In the genomic region with DNA sequence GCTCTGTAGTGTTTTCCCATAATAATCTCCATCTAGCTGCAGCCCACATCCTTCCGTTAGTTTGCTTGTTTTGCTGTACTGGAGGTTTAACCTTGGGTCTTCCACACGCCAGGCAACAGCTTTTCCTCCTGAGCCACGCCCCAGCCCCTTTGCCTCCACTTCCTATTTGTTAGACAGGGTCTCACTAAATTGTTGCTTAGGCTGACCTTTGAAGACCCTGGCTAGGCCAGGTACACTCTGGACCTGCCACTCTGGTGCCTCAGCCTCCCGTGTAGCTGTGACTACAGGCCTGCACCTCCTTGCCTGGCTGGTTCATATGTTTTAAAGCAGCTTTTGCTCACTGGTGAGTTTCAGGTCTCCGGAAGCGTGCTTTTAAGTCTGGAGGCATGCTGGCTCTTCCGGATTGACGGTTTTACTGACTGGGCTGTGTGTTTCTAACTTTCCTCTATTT, we compare ENCODE assay signal across 10 mouse cellular contexts. TPM values are rescaled to one million over a fixed set of nuclear protein-coding genes. Genes with fewer than 3 reads are reported as not detected.
DNase-seq lines count a peak whose midpoint lies in the region; ATAC-seq and TF ChIP-seq lines count a peak whose summit lies in the region.
"Had no signal": no experiment of that assay in that cellular context is flagged by ENCODE, and none has a peak within 500 bp of the region (broad histone marks: within the 10 kb centered on the region; RNA-seq: fewer than 3 reads in every experiment).

No protein-coding gene starts in this region.

- ATAC-seq in heart, postnatal 0 days (ENCODE audit: insufficient read depth, low read depth), result no peak
- no peak for ATAC-seq in heart, embryonic 12.5 days (ENCODE audit: insufficient number of reproducible peaks, low FRiP score)
- no peak for ATAC-seq in forebrain, embryonic 16.5 days
- no peak for ATAC-seq in monocyte, adult 5-6 weeks (replicated peaks; ENCODE audit: insufficient number of reproducible peaks, low FRiP score, low TSS enrichment, poor library complexity, severe bottlenecking)

- no peaks in the 10 kb centered on the region for H3K9me3 ChIP-seq in heart, postnatal 0 days (replicated peaks; ENCODE audit: control insufficient read depth, low read length)
- peaks cover 16% of the 10 kb centered on the region for H3K9me3 ChIP-seq in heart, embryonic 12.5 days (replicated peaks)
- H3K9me3 ChIP-seq in megakaryocyte, embryonic 14.5 days, result peaks cover 18% of the 10 kb centered on the region
- H3K9me3 ChIP-seq in forebrain, embryonic 16.5 days (ENCODE audit: control insufficient read depth, low read length), result no peaks in the 10 kb centered on the region

- H3K4me2 ChIP-seq in heart, postnatal 0 days (ENCODE audit: low read depth, low read length), result no peak overlapping the region
- no peak overlapping the region for H3K4me2 ChIP-seq in heart, embryonic 12.5 days
- H3K4me2 ChIP-seq in forebrain, embryonic 16.5 days (ENCODE audit: low read length), result no peak overlapping the region

- H3K27ac ChIP-seq in heart, postnatal 0 days (ENCODE audit: low read depth), result peak overlapping the region; percentile 71; the same call in 1 of the 2 replicates
- H3K27ac ChIP-seq in heart, embryonic 12.5 days (ENCODE audit: poor library complexity, severe bottlenecking), result no peak overlapping the region
- H3K27ac ChIP-seq in forebrain, embryonic 16.5 days (ENCODE audit: low read length), result no peak overlapping the region

- TF ChIP-seq EP300 in heart, postnatal 0 days (IDR thresholded peaks at IDR 0.05; ENCODE audit: low read depth), result no peak

- no peaks in the 10 kb centered on the region for H3K36me3 ChIP-seq in heart, postnatal 0 days (replicated peaks; ENCODE audit: control insufficient read depth, insufficient read depth, low read length)
- no peaks in the 10 kb centered on the region for H3K36me3 ChIP-seq in heart, embryonic 12.5 days
- peaks cover 13% of the 10 kb centered on the region for H3K36me3 ChIP-seq in megakaryocyte, embryonic 14.5 days (replicated peaks; ENCODE audit: low read length)
- no peaks in the 10 kb centered on the region for H3K36me3 ChIP-seq in forebrain, embryonic 16.5 days (ENCODE audit: control insufficient read depth, insufficient read depth)

- 70% methylated on average over 8 of the region's 8 CpGs for WGBS in heart, postnatal 0 days
- WGBS in heart, embryonic 12.5 days, result 76% methylated on average over 8 of the region's 8 CpGs
- WGBS in forebrain, embryonic 16.5 days, result 83% methylated on average over 8 of the region's 8 CpGs

- no peak for TF ChIP-seq CTCF in heart, postnatal 0 days (IDR thresholded peaks at IDR 0.05; ENCODE audit: low read depth)

- DNase-seq in heart, postnatal 0 days (ENCODE audit: low spot score), result no peak
- peak; percentile 38 to 43 for DNase-seq in spleen, adult 18-20 months
- no peak for DNase-seq in spleen, adult 12 weeks (ENCODE audit: low spot score)
- DNase-seq in thymus, postnatal 36 days, result peak; percentile 83

- no peak overlapping the region for H3K4me3 ChIP-seq in heart, postnatal 0 days (ENCODE audit: low read depth, low read length)
- no peak overlapping the region for H3K4me3 ChIP-seq in heart, embryonic 12.5 days
- H3K4me3 ChIP-seq in megakaryocyte, embryonic 14.5 days (replicated peaks), result peak overlapping the region; percentile 72
- no peak overlapping the region for H3K4me3 ChIP-seq in forebrain, embryonic 16.5 days (replicated peaks; ENCODE audit: low read length)

- H3K9ac ChIP-seq in heart, postnatal 0 days (replicated peaks; ENCODE audit: low read depth, low read length), result no peak overlapping the region
- H3K9ac ChIP-seq in heart, embryonic 12.5 days, result no peak overlapping the region
- H3K9ac ChIP-seq in forebrain, embryonic 16.5 days (replicated peaks; ENCODE audit: low read depth, low read length), result no peak overlapping the region

- H3K4me1 ChIP-seq in heart, postnatal 0 days (ENCODE audit: control insufficient read depth, insufficient read depth), result no peaks in the 10 kb centered on the region
- H3K4me1 ChIP-seq in heart, embryonic 12.5 days (replicated peaks), result peaks cover 7% of the 10 kb centered on the region
- H3K4me1 ChIP-seq in megakaryocyte, embryonic 14.5 days, result peaks cover 21% of the 10 kb centered on the region
- no peaks in the 10 kb centered on the region for H3K4me1 ChIP-seq in forebrain, embryonic 16.5 days (replicated peaks; ENCODE audit: control insufficient read depth, insufficient read depth, low read length)

- H3K27me3 ChIP-seq in heart, postnatal 0 days (ENCODE audit: control insufficient read depth, insufficient read depth, low read length), result no peaks in the 10 kb centered on the region
- H3K27me3 ChIP-seq in heart, embryonic 12.5 days (replicated peaks), result no peaks in the 10 kb centered on the region
- H3K27me3 ChIP-seq in megakaryocyte, embryonic 14.5 days (replicated peaks), result peaks cover 3% of the 10 kb centered on the region
- H3K27me3 ChIP-seq in forebrain, embryonic 16.5 days (replicated peaks; ENCODE audit: control insufficient read depth, insufficient read depth, low read length), result no peaks in the 10 kb centered on the region

RNA-seq across cellular contexts. Expression of a gene that starts 22.9 kb away (rescaled TPM):
- 17.2 and 23.9 TPM in 2 replicates for total RNA-seq in heart, postnatal 0 days (2014; rRNA removed; ENCODE audit: low replicate concordance)
- polyA plus RNA-seq in heart, postnatal 0 days (2015; fragmentation: Nextera tagmentation; extraction: Ambion mirVana), result 26.9 and 27.2 TPM in 2 replicates
- polyA plus RNA-seq in heart, embryonic 12.5 days (2016; fragmentation: Nextera tagmentation; extraction: Ambion mirVana), result 49.4 and 49.9 TPM in 2 replicates
- polyA plus RNA-seq in megakaryocyte, embryonic 14.5 days (2012; ENCODE audit: insufficient read depth, low replicate concordance), result 3.3 and 7.5 TPM in 2 replicates
- 20.9 and 21.4 TPM in 2 replicates for polyA plus RNA-seq in forebrain, embryonic 16.5 days (2015; fragmentation: Nextera tagmentation; extraction: Ambion mirVana)
- 182 to 271 TPM (median 223 TPM) in 3 replicates for total RNA-seq in monocyte, adult 5-6 weeks (2017)

RNA-seq across cellular contexts. Expression of a gene that starts 30.7 kb away (rescaled TPM):
- total RNA-seq in heart, postnatal 0 days (2014; rRNA removed; ENCODE audit: low replicate concordance), result not detected in 2 replicates
- not detected in 2 replicates for polyA plus RNA-seq in heart, postnatal 0 days (2015; fragmentation: Nextera tagmentation; extraction: Ambion mirVana)
- not detected in 2 replicates for polyA plus RNA-seq in heart, embryonic 12.5 days (2016; fragmentation: Nextera tagmentation; extraction: Ambion mirVana)
- polyA plus RNA-seq in megakaryocyte, embryonic 14.5 days (2012; ENCODE audit: insufficient read depth, low replicate concordance), result not detected in 2 replicates
- polyA plus RNA-seq in forebrain, embryonic 16.5 days (2015; fragmentation: Nextera tagmentation; extraction: Ambion mirVana), result not detected in 2 replicates
- total RNA-seq in monocyte, adult 5-6 weeks (2017), result not detected in 3 replicates
- total RNA-seq: ES-E14; left cerebral cortex, postnatal 10 days had no signal

RNA-seq across cellular contexts. Expression of a gene that starts 42.9 kb away (rescaled TPM):
- total RNA-seq in heart, postnatal 0 days (2014; rRNA removed; ENCODE audit: low replicate concordance), result 17.6 and 22.2 TPM in 2 replicates
- polyA plus RNA-seq in heart, postnatal 0 days (2015; fragmentation: Nextera tagmentation; extraction: Ambion mirVana), result 22.0 and 22.3 TPM in 2 replicates
- 17.5 and 19.0 TPM in 2 replicates for polyA plus RNA-seq in heart, embryonic 12.5 days (2016; fragmentation: Nextera tagmentation; extraction: Ambion mirVana)
- 0.73 TPM in 1 of 2 replicates, not detected in the other for polyA plus RNA-seq in megakaryocyte, embryonic 14.5 days (2012; ENCODE audit: insufficient read depth, low replicate concordance)
- 0.29 TPM in 1 of 2 replicates, not detected in the other for polyA plus RNA-seq in forebrain, embryonic 16.5 days (2015; fragmentation: Nextera tagmentation; extraction: Ambion mirVana)
- total RNA-seq in monocyte, adult 5-6 weeks (2017), result 41.1 to 55.7 TPM (median 42.3 TPM) in 3 replicates

Comparison
In these comparisons a context has a peak if more than half of its experiments do, and no peak if none do; other contexts are left out.
1. DNase-seq: peak in spleen, adult 18-20 months (2 of 2) and thymus, postnatal 36 days (2 of 2); none in heart, postnatal 0 days (single experiment) and spleen, adult 12 weeks (single experiment).
2. RNA of a gene that starts 42.9 kb away (polyA plus RNA-seq): 22.0 to 22.3 TPM in heart, postnatal 0 days and 17.5 to 19.0 TPM in heart, embryonic 12.5 days; 0.73 TPM in megakaryocyte, embryonic 14.5 days and 0.29 TPM in forebrain, embryonic 16.5 days; every median in the first group is over 10 times any median in the second.